In the genomic region with DNA sequence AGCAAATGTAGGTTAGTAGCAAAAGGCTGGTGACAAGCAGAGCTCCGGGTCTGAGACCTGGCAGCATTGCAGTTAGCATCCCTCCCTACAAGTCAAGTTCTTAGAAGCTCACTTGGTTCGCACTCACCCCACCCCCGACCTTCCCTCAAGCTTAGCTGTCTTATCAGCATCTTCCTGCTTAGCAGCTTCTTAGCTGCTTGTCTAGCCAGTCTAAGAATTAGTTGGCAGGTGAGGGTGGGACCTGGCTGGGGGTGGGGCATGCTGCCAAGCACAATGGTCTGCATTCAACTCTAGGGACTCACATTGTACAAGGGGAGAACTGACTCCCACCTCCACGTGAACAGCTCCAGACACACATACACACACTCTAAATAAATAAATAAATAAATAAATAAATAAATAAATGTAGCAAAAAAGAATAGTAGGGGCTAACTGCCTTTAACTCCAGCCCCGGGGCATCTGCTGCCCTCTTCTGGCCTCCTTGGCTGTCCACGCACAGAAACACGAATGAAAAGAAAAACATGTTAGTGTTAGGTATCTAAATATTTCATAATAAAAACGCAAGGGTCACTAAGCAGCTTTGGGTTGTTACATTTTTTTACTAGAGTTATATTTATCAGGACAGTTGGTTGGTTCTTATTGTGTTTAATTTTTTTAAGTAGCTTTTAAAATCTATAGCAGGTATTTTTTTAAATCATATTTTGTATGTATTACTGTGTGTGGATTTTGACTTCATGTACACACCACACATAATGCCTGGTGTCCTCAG, we compare ENCODE assay signal across 8 mouse cellular contexts. TPM values are rescaled to one million over a fixed set of nuclear protein-coding genes. Genes with fewer than 3 reads are reported as not detected.
DNase-seq lines count a peak whose midpoint lies in the region; ATAC-seq and TF ChIP-seq lines count a peak whose summit lies in the region.

No protein-coding gene starts in this region.

- ATAC-seq in heart, embryonic 12.5 days (ENCODE audit: insufficient number of reproducible peaks, low FRiP score): no peak
- ATAC-seq in embryonic facial prominence, embryonic 14.5 days (ENCODE audit: low read depth): no peak
- no peak for ATAC-seq in stomach, postnatal 0 days (ENCODE audit: low FRiP score, low TSS enrichment)

- DNase-seq in heart, postnatal 4 days: peak; percentile 19
- peak; percentile 18 for DNase-seq in right cerebral cortex, postnatal 4 days
- no peak for DNase-seq in right cerebral cortex, adult 2 months (ENCODE audit: low spot score in 2 of 2)
- peak; percentile 45 for DNase-seq in embryonic facial prominence, embryonic 14.5 days (ENCODE audit: low spot score)
- peak; percentile 34 for DNase-seq in stomach, postnatal 0 days (ENCODE audit: low spot score)
- no peak for DNase-seq in layer of hippocampus, adult 8-10 months (ENCODE audit: low spot score in 2 of 2)
- DNase-seq in layer of hippocampus, postnatal 10 days (ENCODE audit: low spot score in 2 of 2): no peak

- H3K4me2 ChIP-seq in heart, embryonic 12.5 days: no peak overlapping the region
- no peak overlapping the region for H3K4me2 ChIP-seq in embryonic facial prominence, embryonic 14.5 days (ENCODE audit: low read depth, low read length)
- no peak overlapping the region for H3K4me2 ChIP-seq in stomach, postnatal 0 days (replicated peaks; ENCODE audit: low read depth)

- 48% methylated on average over 8 of the region's 8 CpGs for WGBS in heart, embryonic 12.5 days
- 46% methylated on average over 8 of the region's 8 CpGs for WGBS in embryonic facial prominence, embryonic 14.5 days
- WGBS in stomach, postnatal 0 days: 39% methylated on average over 8 of the region's 8 CpGs

- peaks cover 7% of the 10 kb centered on the region for H3K4me1 ChIP-seq in heart, embryonic 12.5 days (replicated peaks)
- no peaks in the 10 kb centered on the region for H3K4me1 ChIP-seq in embryonic facial prominence, embryonic 14.5 days (ENCODE audit: control insufficient read depth, insufficient read depth, low read length)
- H3K4me1 ChIP-seq in stomach, postnatal 0 days (replicated peaks; ENCODE audit: control insufficient read depth, insufficient read depth): no peaks in the 10 kb centered on the region

- no peak overlapping the region for H3K4me3 ChIP-seq in heart, embryonic 12.5 days
- no peak overlapping the region for H3K4me3 ChIP-seq in embryonic facial prominence, embryonic 14.5 days (ENCODE audit: low read depth, low read length)
- no peak overlapping the region for H3K4me3 ChIP-seq in stomach, postnatal 0 days (ENCODE audit: low read depth, low read length)

- H3K9me3 ChIP-seq in heart, embryonic 12.5 days (replicated peaks): no peaks in the 10 kb centered on the region
- no peaks in the 10 kb centered on the region for H3K9me3 ChIP-seq in embryonic facial prominence, embryonic 14.5 days (ENCODE audit: control insufficient read depth, low read length)
- H3K9me3 ChIP-seq in stomach, postnatal 0 days (ENCODE audit: control insufficient read depth, low read length): no peaks in the 10 kb centered on the region

- no peak overlapping the region for H3K9ac ChIP-seq in heart, embryonic 12.5 days
- no peak overlapping the region for H3K9ac ChIP-seq in embryonic facial prominence, embryonic 14.5 days (ENCODE audit: low read depth, low read length)
- H3K9ac ChIP-seq in stomach, postnatal 0 days (ENCODE audit: low read length): no peak overlapping the region

- no peaks in the 10 kb centered on the region for H3K27me3 ChIP-seq in heart, embryonic 12.5 days (replicated peaks)
- no peaks in the 10 kb centered on the region for H3K27me3 ChIP-seq in embryonic facial prominence, embryonic 14.5 days (replicated peaks; ENCODE audit: control insufficient read depth, insufficient read depth, low read length)
- no peaks in the 10 kb centered on the region for H3K27me3 ChIP-seq in stomach, postnatal 0 days (ENCODE audit: control insufficient read depth, insufficient read depth, low read length)

- TF ChIP-seq CTCF in stomach, postnatal 0 days (IDR thresholded peaks at IDR 0.05; ENCODE audit: low read depth): peak; percentile 42

- peaks cover 10% of the 10 kb centered on the region for H3K36me3 ChIP-seq in heart, embryonic 12.5 days
- H3K36me3 ChIP-seq in embryonic facial prominence, embryonic 14.5 days (ENCODE audit: control insufficient read depth, insufficient read depth, low read length): peaks cover 4% of the 10 kb centered on the region
- 0 out of 2 replicates have a peak, but pooled peaks cover under 1% of the 10 kb centered on the region for H3K36me3 ChIP-seq in stomach, postnatal 0 days (ENCODE audit: control insufficient read depth, insufficient read depth, low read length)

- H3K27ac ChIP-seq in heart, embryonic 12.5 days (ENCODE audit: poor library complexity, severe bottlenecking): no peak overlapping the region
- H3K27ac ChIP-seq in embryonic facial prominence, embryonic 14.5 days (replicated peaks; ENCODE audit: low read depth, low read length): no peak overlapping the region
- H3K27ac ChIP-seq in stomach, postnatal 0 days (replicated peaks): peak overlapping the region; percentile 24; the same call in 1 of the 2 replicates

- TF ChIP-seq EP300 in stomach, postnatal 0 days (optimal IDR thresholded peaks at IDR 0.05): no peak

RNA-seq across cellular contexts. Expression of gene Synrg, which starts 3.4 kb away (rescaled TPM):
- total RNA-seq in heart, postnatal 4 days (2021): 10 to 100 TPM; 21.5 to 22.3 TPM
- 11.9 and 15.1 TPM in 2 replicates for polyA plus RNA-seq in heart, embryonic 12.5 days (2016; fragmentation: Nextera tagmentation; extraction: Ambion mirVana)
- polyA plus RNA-seq in embryonic facial prominence, embryonic 14.5 days (2014; fragmentation: Nextera tagmentation; extraction: Ambion mirVana): 10.1 and 11.8 TPM in 2 replicates
- polyA plus RNA-seq in stomach, postnatal 0 days (2015; fragmentation: Nextera tagmentation; extraction: Ambion mirVana): 7.2 TPM in 2 replicates
- total RNA-seq in layer of hippocampus, adult 8-10 months (2022): 10 to 100 TPM; 69.6 to 80.3 (median 73.9) TPM
- total RNA-seq in layer of hippocampus, postnatal 10 days (2021): 10 to 100 TPM; 52.6 to 54.5 TPM

RNA-seq across cellular contexts. Expression of gene Ddx52, which starts 25.8 kb away (rescaled TPM):
- total RNA-seq in heart, postnatal 4 days (2021): 10 to 100 TPM; 13.4 to 14.0 TPM
- polyA plus RNA-seq in heart, embryonic 12.5 days (2016; fragmentation: Nextera tagmentation; extraction: Ambion mirVana): 24.1 and 25.1 TPM in 2 replicates
- polyA plus RNA-seq in embryonic facial prominence, embryonic 14.5 days (2014; fragmentation: Nextera tagmentation; extraction: Ambion mirVana): 29.0 and 33.3 TPM in 2 replicates
- polyA plus RNA-seq in stomach, postnatal 0 days (2015; fragmentation: Nextera tagmentation; extraction: Ambion mirVana): 15.1 and 15.3 TPM in 2 replicates
- 10 to 100 TPM; 14.0 to 17.1 (median 16.4) TPM for total RNA-seq in layer of hippocampus, adult 8-10 months (2022)
- 10 to 100 TPM; 12.1 to 12.7 TPM for total RNA-seq in layer of hippocampus, postnatal 10 days (2021)

Comparison
In these comparisons a context has a peak if more than half of its experiments do, and no peak if none do; other contexts are left out.
1. DNase-seq: peak in heart, postnatal 4 days (single experiment), right cerebral cortex, postnatal 4 days (single experiment), embryonic facial prominence, embryonic 14.5 days (single experiment) and stomach, postnatal 0 days (single experiment); none in right cerebral cortex, adult 2 months (0 of 2), layer of hippocampus, adult 8-10 months (0 of 2) and layer of hippocampus, postnatal 10 days (0 of 2).